Mouse (Mus musculus): ENCODE results near the gene Tenm4. TPM values are rescaled to one million over a fixed set of nuclear protein-coding genes. Genes with fewer than 3 reads are reported as not detected.
A peak's percentile ranks its signal among the peaks of the same experiment; 100 is the strongest.

Gene Tenm4
- polyA plus RNA-seq, 2 experiments, result 12.7 to 37.4 TPM

- 63% methylated on average over 20 of the region's 20 CpGs for WGBS
- Histone ChIP-seq H3K27me3 (ENCODE audit: control insufficient read depth, insufficient read depth, low read length) (no peaks in the 10 kb centered on the region), H3K4me3 (replicated peaks; ENCODE audit: low read length) (no peak overlapping the region), H3K9me3 (ENCODE audit: control insufficient read depth, low read length) (no peaks in the 10 kb centered on the region), H3K4me1 (ENCODE audit: control insufficient read depth, insufficient read depth, low read length) (peaks cover 75% of the 10 kb centered on the region), H3K4me2 (replicated peaks; ENCODE audit: low read depth, low read length, severe bottlenecking) (peak overlapping the region; percentile 4; the same call in 1 of the 2 replicates), H3K9ac (ENCODE audit: low read depth, low read length, severe bottlenecking) (no peak overlapping the region), H3K36me3 (ENCODE audit: control insufficient read depth, insufficient read depth, low read length) (peaks cover 6% of the 10 kb centered on the region; the same call in 1 of the 2 replicates), H3K27ac (replicated peaks; ENCODE audit: low read depth, low read length) (peak overlapping the region; percentile 86)
- peak; percentile 29 for ATAC-seq (ENCODE audit: low FRiP score, low read depth)
- DNase-seq (ENCODE audit: low spot score), result peak; percentile 47
- TF ChIP-seq POLR2A (IDR thresholded peaks at IDR 0.05; ENCODE audit: borderline replicate concordance, extremely low read depth, insufficient read depth, insufficient read length), result no peak
Observed at GRCm38 (mm10) chr7:96796788-96797485, 625.9 kb downstream of the Tenm4 start.

GRCm38 (mm10) chr7:96797716-96798332 is 626.8 kb downstream of the Tenm4 start:
- H3K9me3 ChIP-seq (ENCODE audit: control insufficient read depth, low read length), result no peaks in the 10 kb centered on the region
- H3K4me2 ChIP-seq (replicated peaks; ENCODE audit: low read depth, low read length, severe bottlenecking), result no peak overlapping the region
- no peaks in the 10 kb centered on the region for H3K27me3 ChIP-seq (ENCODE audit: control insufficient read depth, insufficient read depth, low read length)
- H3K36me3 ChIP-seq (ENCODE audit: control insufficient read depth, insufficient read depth, low read length), result peaks cover 6% of the 10 kb centered on the region; the same call in 1 of the 2 replicates
- no peak for DNase-seq (ENCODE audit: low spot score)
- ATAC-seq (ENCODE audit: low FRiP score, low read depth), result no peak
- TF ChIP-seq POLR2A (IDR thresholded peaks at IDR 0.05; ENCODE audit: borderline replicate concordance, extremely low read depth, insufficient read depth, insufficient read length), result no peak
- 35% methylated on average over 13 of the region's 13 CpGs for WGBS
- H3K4me1 ChIP-seq (ENCODE audit: control insufficient read depth, insufficient read depth, low read length), result peaks cover 69% of the 10 kb centered on the region
- H3K4me3 ChIP-seq (replicated peaks; ENCODE audit: low read length), result no peak overlapping the region
- peak overlapping the region; percentile 86 for H3K27ac ChIP-seq (replicated peaks; ENCODE audit: low read depth, low read length)
- no peak overlapping the region for H3K9ac ChIP-seq (ENCODE audit: low read depth, low read length, severe bottlenecking)

- no peak for DNase-seq (ENCODE audit: low spot score)
- Histone ChIP-seq H3K27me3 (ENCODE audit: control insufficient read depth, insufficient read depth, low read length) (no peaks in the 10 kb centered on the region), H3K4me2 (replicated peaks; ENCODE audit: low read depth, low read length, severe bottlenecking) (no peak overlapping the region), H3K4me1 (ENCODE audit: control insufficient read depth, insufficient read depth, low read length) (peaks cover 58% of the 10 kb centered on the region), H3K4me3 (replicated peaks; ENCODE audit: low read length) (no peak overlapping the region), H3K9ac (ENCODE audit: low read depth, low read length, severe bottlenecking) (no peak overlapping the region), H3K27ac (replicated peaks; ENCODE audit: low read depth, low read length) (no peak overlapping the region), H3K36me3 (ENCODE audit: control insufficient read depth, insufficient read depth, low read length) (peaks cover 6% of the 10 kb centered on the region; the same call in 1 of the 2 replicates), H3K9me3 (ENCODE audit: control insufficient read depth, low read length) (no peaks in the 10 kb centered on the region)
- no peak for ATAC-seq (ENCODE audit: low FRiP score, low read depth)
- TF ChIP-seq POLR2A (IDR thresholded peaks at IDR 0.05; ENCODE audit: borderline replicate concordance, extremely low read depth, insufficient read depth, insufficient read length), result no peak
- WGBS, result 63% methylated on average over 5 of the region's 5 CpGs
Observed at GRCm38 (mm10) chr7:96799816-96800215, 628.8 kb downstream of the Tenm4 start.

- no peaks in the 10 kb centered on the region for H3K9me3 ChIP-seq (ENCODE audit: control insufficient read depth, low read length)
- peaks cover 6% of the 10 kb centered on the region; the same call in 1 of the 2 replicates for H3K36me3 ChIP-seq (ENCODE audit: control insufficient read depth, insufficient read depth, low read length)
- H3K9ac ChIP-seq (ENCODE audit: low read depth, low read length, severe bottlenecking), result no peak overlapping the region
- ATAC-seq (ENCODE audit: low FRiP score, low read depth) (peak; percentile 16; the same call in 1 of the 2 replicates), DNase-seq (ENCODE audit: low spot score) (peak; percentile 47)
- TF ChIP-seq POLR2A (IDR thresholded peaks at IDR 0.05; ENCODE audit: borderline replicate concordance, extremely low read depth, insufficient read depth, insufficient read length), result no peak
- H3K4me1 ChIP-seq (ENCODE audit: control insufficient read depth, insufficient read depth, low read length), result peaks cover 44% of the 10 kb centered on the region
- H3K4me2 ChIP-seq (replicated peaks; ENCODE audit: low read depth, low read length, severe bottlenecking), result no peak overlapping the region
- 28% methylated on average over 9 of the region's 9 CpGs for WGBS
- no peak overlapping the region for H3K4me3 ChIP-seq (replicated peaks; ENCODE audit: low read length)
- no peaks in the 10 kb centered on the region for H3K27me3 ChIP-seq (ENCODE audit: control insufficient read depth, insufficient read depth, low read length)
- no peak overlapping the region for H3K27ac ChIP-seq (replicated peaks; ENCODE audit: low read depth, low read length)
Observed at GRCm38 (mm10) chr7:96801368-96801767, 630.3 kb downstream of the Tenm4 start.

GRCm38 (mm10) chr7:96802216-96802615 is 631.2 kb downstream of the Tenm4 start:
- Histone ChIP-seq H3K36me3 (ENCODE audit: control insufficient read depth, insufficient read depth, low read length) (peaks cover 6% of the 10 kb centered on the region; the same call in 1 of the 2 replicates), H3K4me2 (replicated peaks; ENCODE audit: low read depth, low read length, severe bottlenecking) (no peak overlapping the region), H3K4me3 (replicated peaks; ENCODE audit: low read length) (no peak overlapping the region), H3K4me1 (ENCODE audit: control insufficient read depth, insufficient read depth, low read length) (peaks cover 45% of the 10 kb centered on the region), H3K27me3 (ENCODE audit: control insufficient read depth, insufficient read depth, low read length) (no peaks in the 10 kb centered on the region), H3K9me3 (ENCODE audit: control insufficient read depth, low read length) (no peaks in the 10 kb centered on the region), H3K9ac (ENCODE audit: low read depth, low read length, severe bottlenecking) (no peak overlapping the region), H3K27ac (replicated peaks; ENCODE audit: low read depth, low read length) (no peak overlapping the region)
- TF ChIP-seq POLR2A (IDR thresholded peaks at IDR 0.05; ENCODE audit: borderline replicate concordance, extremely low read depth, insufficient read depth, insufficient read length), result no peak
- DNase-seq (ENCODE audit: low spot score) (no peak), ATAC-seq (ENCODE audit: low FRiP score, low read depth) (no peak)
- WGBS, result 94% methylated on average over 3 of the region's 3 CpGs

Data from limb, embryonic 14.5 days (tissue).